Mouse (Mus musculus): Measurements from ENCODE around the gene Pole4. TPM values are rescaled to one million over a fixed set of nuclear protein-coding genes. Genes with fewer than 3 reads are reported as not detected.

Gene Pole4
- 10 to 100 TPM; 36.4 to 41.4 TPM for total RNA-seq (2021)
- long read RNA-seq, experiment 1, transcript Pole4-201 (4 exons, 1,769 nt) = major isoform, 32 of 35 reads
- long read RNA-seq, experiment 1, partial matches to known transcripts = 1 of 35 reads
- long read RNA-seq, experiment 1, other reads (novel, unspliced or antisense) = 2 of 35 reads
- long read RNA-seq, experiment 2, transcript Pole4-201 (4 exons, 1,769 nt) = major isoform, 55 of 59 reads
- long read RNA-seq, experiment 2, partial matches to known transcripts = 1 of 59 reads
- long read RNA-seq, experiment 2, other reads (novel, unspliced or antisense) = 2 of 59 reads

- no peak for DNase-seq (ENCODE audit: low spot score in 2 of 2)
These were observed at the start of gene Pole4 for GRCm38 (mm10) chr6:82705221-82705620. Gene Pole4 (minus strand): TSS chr6:82705365.

GRCm38 (mm10) chr6:82754769-82755168 lies 49.6 kb upstream of the Pole4 start:
- no peak for DNase-seq (ENCODE audit: low spot score in 2 of 2)

GRCm38 (mm10) chr6:82753638-82754361 lies 48.6 kb upstream of the Pole4 start:
- no peak for DNase-seq (ENCODE audit: low spot score in 2 of 2)

- no peak for DNase-seq (ENCODE audit: low spot score in 2 of 2)
These were observed 47.9 kb upstream of the Pole4 start for GRCm38 (mm10) chr6:82753061-82753460.

GRCm38 (mm10) chr6:82751791-82752190 lies 46.6 kb upstream of the Pole4 start:
- DNase-seq (ENCODE audit: low spot score in 2 of 2) = no peak

- no peak for DNase-seq (ENCODE audit: low spot score in 2 of 2)
These were observed 45.9 kb upstream of the Pole4 start for GRCm38 (mm10) chr6:82751031-82751430.

- DNase-seq (ENCODE audit: low spot score in 2 of 2) = no peak
These were observed 44.9 kb upstream of the Pole4 start for GRCm38 (mm10) chr6:82750063-82750462.

GRCm38 (mm10) chr6:82748106-82748672 lies 43.0 kb upstream of the Pole4 start:
- no peak for DNase-seq (ENCODE audit: low spot score in 2 of 2)

GRCm38 (mm10) chr6:82747085-82747484 lies 41.9 kb upstream of the Pole4 start:
- no peak for DNase-seq (ENCODE audit: low spot score in 2 of 2)

- DNase-seq (ENCODE audit: low spot score in 2 of 2) = no peak
These were observed 39.4 kb upstream of the Pole4 start for GRCm38 (mm10) chr6:82744553-82744952.

GRCm38 (mm10) chr6:82741518-82741880 lies 36.3 kb upstream of the Pole4 start:
- DNase-seq (ENCODE audit: low spot score in 2 of 2) = no peak

GRCm38 (mm10) chr6:82740868-82741517 lies 35.8 kb upstream of the Pole4 start:
- no peak for DNase-seq (ENCODE audit: low spot score in 2 of 2)

- peak; percentile 48 to 77 for DNase-seq (ENCODE audit: low spot score in 2 of 2)
These were observed 35.1 kb upstream of the Pole4 start for GRCm38 (mm10) chr6:82740269-82740668.

- DNase-seq (ENCODE audit: low spot score in 2 of 2) = no peak
These were observed 32.7 kb upstream of the Pole4 start for GRCm38 (mm10) chr6:82737634-82738540.

GRCm38 (mm10) chr6:82736626-82737600 lies 31.7 kb upstream of the Pole4 start:
- DNase-seq (ENCODE audit: low spot score in 2 of 2) = peak; percentile 46 to 52

GRCm38 (mm10) chr6:82735347-82735746 lies 30.2 kb upstream of the Pole4 start:
- peak in 1 of 2 experiments; percentile 45 for DNase-seq (ENCODE audit: low spot score in 2 of 2)

GRCm38 (mm10) chr6:82728635-82729034 lies 23.5 kb upstream of the Pole4 start:
- no peak for DNase-seq (ENCODE audit: low spot score in 2 of 2)

- no peak for DNase-seq (ENCODE audit: low spot score in 2 of 2)
These were observed 22.0 kb upstream of the Pole4 start for GRCm38 (mm10) chr6:82727206-82727605.

GRCm38 (mm10) chr6:82723321-82723720 lies 18.2 kb upstream of the Pole4 start:
- DNase-seq (ENCODE audit: low spot score in 2 of 2) = no peak

- no peak for DNase-seq (ENCODE audit: low spot score in 2 of 2)
These were observed 11.0 kb upstream of the Pole4 start for GRCm38 (mm10) chr6:82716126-82716525.
